Mouse (Mus musculus): ENCODE results near the gene Lgals1.

Gene Lgals1

GRCm38 (mm10) chr15:78908982-78909381, 17.5 kb upstream of the Lgals1 start:
- DNase-seq (ENCODE audit: low read depth, low spot score), result no peak

- no peak for DNase-seq (ENCODE audit: low read depth, low spot score)
Observed at GRCm38 (mm10) chr15:78912040-78912439, 14.5 kb upstream of the Lgals1 start.

- peak; percentile 98 for DNase-seq (ENCODE audit: low read depth, low spot score)
Observed at GRCm38 (mm10) chr15:78913632-78914090, 12.9 kb upstream of the Lgals1 start, which contains the start of gene Pdxp. Gene Pdxp, plus strand, starts transcription at chr15:78913919.

GRCm38 (mm10) chr15:78914091-78914822, 12.3 kb upstream of the Lgals1 start:
- DNase-seq (ENCODE audit: low read depth, low spot score), result no peak

- no peak for DNase-seq (ENCODE audit: low read depth, low spot score)
Observed at GRCm38 (mm10) chr15:78914823-78915659, 11.5 kb upstream of the Lgals1 start.

- DNase-seq (ENCODE audit: low read depth, low spot score), result peak; percentile 68
Observed at GRCm38 (mm10) chr15:78915660-78916017, 10.9 kb upstream of the Lgals1 start.

GRCm38 (mm10) chr15:78916052-78916826, 10.3 kb upstream of the Lgals1 start:
- DNase-seq (ENCODE audit: low read depth, low spot score), result no peak

GRCm38 (mm10) chr15:78918126-78918525, 8.4 kb upstream of the Lgals1 start:
- no peak for DNase-seq (ENCODE audit: low read depth, low spot score)

- DNase-seq (ENCODE audit: low read depth, low spot score), result no peak
Observed at GRCm38 (mm10) chr15:78919914-78920313, 6.6 kb upstream of the Lgals1 start.

GRCm38 (mm10) chr15:78922700-78923099, 3.8 kb upstream of the Lgals1 start:
- no peak for DNase-seq (ENCODE audit: low read depth, low spot score)

- no peak for DNase-seq (ENCODE audit: low read depth, low spot score)
Observed at GRCm38 (mm10) chr15:78923585-78923984, 2.9 kb upstream of the Lgals1 start.

GRCm38 (mm10) chr15:78925129-78925528, 1.4 kb upstream of the Lgals1 start:
- DNase-seq (ENCODE audit: low read depth, low spot score), result no peak

- no peak for DNase-seq (ENCODE audit: low read depth, low spot score)
Observed at GRCm38 (mm10) chr15:78927021-78927787, 679 bp downstream of the Lgals1 start.

- DNase-seq (ENCODE audit: low read depth, low spot score), result peak; percentile 51
Observed at GRCm38 (mm10) chr15:78927788-78928457, 1.4 kb downstream of the Lgals1 start.

GRCm38 (mm10) chr15:78928539-78928938, 2.0 kb downstream of the Lgals1 start:
- no peak for DNase-seq (ENCODE audit: low read depth, low spot score)

GRCm38 (mm10) chr15:78930192-78930706, 3.7 kb downstream of the Lgals1 start:
- no peak for DNase-seq (ENCODE audit: low read depth, low spot score)

- DNase-seq (ENCODE audit: low read depth, low spot score), result no peak
Observed at GRCm38 (mm10) chr15:78930801-78931426, 4.4 kb downstream of the Lgals1 start.

- no peak for DNase-seq (ENCODE audit: low read depth, low spot score)
Observed at GRCm38 (mm10) chr15:78931577-78931976, 5.1 kb downstream of the Lgals1 start.

GRCm38 (mm10) chr15:78934784-78935320, 8.3 kb downstream of the Lgals1 start, which contains the start of gene Nol12:
Gene Nol12, plus strand, starts transcription at chr15:78934933.
- DNase-seq (ENCODE audit: low read depth, low spot score), result peak; percentile 91

Measured in telencephalon, adult 2 months (tissue).